Mouse (Mus musculus): ENCODE results near the gene Naa11. TPM values are rescaled to one million over a fixed set of nuclear protein-coding genes. Genes with fewer than 3 reads are reported as not detected.

The Naa11 gene
- polyA plus RNA-seq (2012; rRNA removed): 0.04 TPM in 1 of 2 replicates, not detected in the other

DNA sequence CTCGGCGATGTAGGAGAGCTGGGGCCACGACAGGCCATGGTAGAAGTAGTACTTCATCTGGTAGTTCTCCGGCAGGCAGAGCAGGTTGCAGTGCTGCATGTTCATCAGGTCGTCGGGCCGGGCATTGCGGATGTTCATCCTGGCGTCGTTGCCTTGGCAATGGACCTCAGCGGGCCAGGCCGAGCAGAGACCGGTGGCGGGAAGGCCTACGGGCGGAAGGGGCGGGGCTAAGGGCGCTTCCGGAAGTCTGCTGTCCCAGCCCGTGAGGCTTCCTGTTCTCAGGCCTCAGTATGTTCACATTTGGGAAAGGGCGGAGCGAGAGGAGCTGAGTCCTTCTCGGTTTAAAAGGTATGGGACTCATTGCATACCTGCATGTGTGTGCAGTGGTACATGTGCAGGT is at the start of gene Naa11:
Naa11 (minus strand) TSS at position 220 of the 400 bp plus-strand sequence.
- Histone ChIP-seq H3K4me3 (ENCODE audit: insufficient read depth, low read length) (no peak within 1 kb of the TSS), H3K27ac (ENCODE audit: insufficient read depth, low read length) (no peak within 1 kb of the TSS), H3K4me1 (ENCODE audit: control insufficient read depth, insufficient read depth, low read length) (peaks cover 2% of the 10 kb centered on the region)
- TF ChIP-seq CTCF (IDR thresholded peaks at IDR 0.05; ENCODE audit: extremely low read depth, insufficient read depth, low read length) (no peak), POLR2A (IDR thresholded peaks at IDR 0.05; ENCODE audit: extremely low read depth, insufficient read depth, low read length) (no peak)

DNA sequence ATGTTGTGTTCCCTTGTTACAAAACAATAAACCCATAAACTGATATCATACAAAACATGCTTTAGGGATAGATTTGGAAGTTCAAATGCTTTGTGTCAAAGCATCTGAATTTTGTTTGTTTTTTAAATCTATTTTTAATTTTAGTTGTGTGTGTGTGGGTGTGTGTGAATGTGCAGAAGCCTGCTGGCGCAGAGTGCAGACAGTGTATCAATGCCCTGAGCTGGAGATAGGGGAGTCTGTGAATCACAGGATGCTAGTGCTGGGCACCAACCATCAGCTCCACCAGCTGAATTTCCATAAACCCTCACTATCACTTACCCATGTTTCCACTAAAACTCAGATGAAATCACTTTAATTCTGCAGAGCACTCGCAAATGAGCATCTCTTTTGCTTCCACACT is 40.3 kb upstream of the Naa11 start:
- TF ChIP-seq CTCF (IDR thresholded peaks at IDR 0.05; ENCODE audit: extremely low read depth, insufficient read depth, low read length): no peak
- TF ChIP-seq POLR2A (IDR thresholded peaks at IDR 0.05; ENCODE audit: extremely low read depth, insufficient read depth, low read length): no peak
- Histone ChIP-seq H3K4me1 (ENCODE audit: control insufficient read depth, insufficient read depth, low read length) (no peaks in the 10 kb centered on the region), H3K27ac (ENCODE audit: insufficient read depth, low read length) (no peak overlapping the region), H3K4me3 (ENCODE audit: insufficient read depth, low read length) (no peak overlapping the region)

DNA sequence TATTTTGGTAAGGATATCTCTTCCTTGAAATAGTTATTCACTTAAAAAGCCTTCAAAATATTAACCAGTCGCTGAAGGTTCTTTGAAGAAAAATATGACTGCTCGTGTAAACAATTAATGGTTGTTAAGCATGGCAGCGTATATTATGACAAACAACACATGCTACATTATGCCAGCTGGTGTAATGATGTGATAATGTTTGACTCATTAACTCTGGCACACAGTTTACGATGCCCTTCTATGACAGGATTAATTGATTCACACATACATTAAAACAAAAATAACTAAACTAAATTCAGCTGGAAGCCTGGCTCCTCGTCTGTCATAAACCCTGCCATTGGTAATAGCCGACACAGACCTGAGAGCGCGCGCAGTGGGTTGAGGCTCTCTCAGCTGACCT is 37.8 kb upstream of the Naa11 start:
- no peak for TF ChIP-seq POLR2A (IDR thresholded peaks at IDR 0.05; ENCODE audit: extremely low read depth, insufficient read depth, low read length)
- no peak overlapping the region for H3K4me3 ChIP-seq (ENCODE audit: insufficient read depth, low read length)
- no peaks in the 10 kb centered on the region for H3K4me1 ChIP-seq (ENCODE audit: control insufficient read depth, insufficient read depth, low read length)
- H3K27ac ChIP-seq (ENCODE audit: insufficient read depth, low read length): no peak overlapping the region

DNA sequence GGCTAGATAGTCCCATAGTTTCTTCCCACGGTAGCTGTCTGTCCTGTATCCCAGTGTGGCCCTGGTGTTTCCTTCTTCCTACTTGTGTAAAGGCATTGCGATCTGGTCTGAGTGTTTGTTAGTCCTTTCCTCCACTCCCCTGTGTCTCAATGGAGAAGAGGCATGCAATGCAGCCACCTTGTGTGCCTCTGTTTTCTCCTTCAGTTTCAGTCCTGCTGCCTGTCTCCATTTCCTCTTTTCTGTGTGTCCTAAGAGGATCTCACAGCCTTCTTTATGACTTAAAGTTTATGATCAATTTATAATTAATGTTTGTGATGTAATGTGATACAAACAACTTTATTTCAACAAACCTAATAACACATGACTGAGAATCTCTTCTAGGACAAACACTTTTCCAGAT is 29.5 kb upstream of the Naa11 start:
- TF ChIP-seq POLR2A (IDR thresholded peaks at IDR 0.05; ENCODE audit: extremely low read depth, insufficient read depth, low read length) (no peak), CTCF (IDR thresholded peaks at IDR 0.05; ENCODE audit: extremely low read depth, insufficient read depth, low read length) (no peak)
- Histone ChIP-seq H3K27ac (ENCODE audit: insufficient read depth, low read length) (no peak overlapping the region), H3K4me1 (ENCODE audit: control insufficient read depth, insufficient read depth, low read length) (no peaks in the 10 kb centered on the region), H3K4me3 (ENCODE audit: insufficient read depth, low read length) (no peak overlapping the region)

DNA sequence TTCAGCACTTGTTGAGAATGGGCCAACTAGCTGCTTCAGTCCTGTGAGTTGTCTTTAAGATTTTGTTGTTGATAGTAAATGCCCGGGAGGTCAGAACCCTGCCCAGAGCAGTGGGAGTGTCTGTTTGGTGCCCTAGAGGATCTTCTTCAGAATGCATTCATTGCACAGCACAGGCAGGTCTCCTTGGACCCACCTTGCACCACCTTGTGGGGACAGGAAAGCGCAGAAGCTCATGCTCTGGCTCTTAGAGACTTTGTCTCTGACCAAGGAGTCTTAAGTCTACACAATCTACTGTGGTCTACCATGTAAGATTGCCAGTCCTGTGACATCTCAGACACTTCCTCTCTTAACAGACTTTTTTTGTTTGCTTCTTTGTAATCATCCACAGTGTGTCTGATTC is 25.0 kb upstream of the Naa11 start:
- TF ChIP-seq CTCF (IDR thresholded peaks at IDR 0.05; ENCODE audit: extremely low read depth, insufficient read depth, low read length) (no peak), POLR2A (IDR thresholded peaks at IDR 0.05; ENCODE audit: extremely low read depth, insufficient read depth, low read length) (no peak)
- H3K27ac ChIP-seq (ENCODE audit: insufficient read depth, low read length): no peak overlapping the region
- no peak overlapping the region for H3K4me3 ChIP-seq (ENCODE audit: insufficient read depth, low read length)
- H3K4me1 ChIP-seq (ENCODE audit: control insufficient read depth, insufficient read depth, low read length): 0 out of 2 replicates have a peak, but pooled peaks cover 2% of the 10 kb centered on the region

DNA sequence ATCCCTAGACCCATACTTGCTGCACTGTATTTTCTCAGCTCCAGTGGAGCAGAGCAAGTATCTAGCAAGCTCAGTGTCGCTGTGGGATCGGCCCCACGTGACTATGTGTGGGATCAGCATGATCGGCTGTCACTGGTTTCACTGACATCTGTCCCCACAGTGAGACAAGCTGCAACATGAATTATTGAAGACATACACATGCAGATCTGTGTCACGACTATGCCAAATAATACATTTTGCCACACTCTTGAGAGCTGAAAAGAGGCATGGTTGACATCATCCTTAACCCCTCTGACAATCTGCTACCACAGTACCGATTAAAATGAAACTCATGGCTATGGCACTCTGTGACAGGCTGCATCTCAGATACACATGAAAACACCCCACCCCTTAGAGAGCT is 23.7 kb upstream of the Naa11 start:
- Histone ChIP-seq H3K4me1 (ENCODE audit: control insufficient read depth, insufficient read depth, low read length) (0 out of 2 replicates have a peak, but pooled peaks cover 2% of the 10 kb centered on the region), H3K4me3 (ENCODE audit: insufficient read depth, low read length) (no peak overlapping the region), H3K27ac (ENCODE audit: insufficient read depth, low read length) (no peak overlapping the region)
- TF ChIP-seq CTCF (IDR thresholded peaks at IDR 0.05; ENCODE audit: extremely low read depth, insufficient read depth, low read length): no peak
- no peak for TF ChIP-seq POLR2A (IDR thresholded peaks at IDR 0.05; ENCODE audit: extremely low read depth, insufficient read depth, low read length)

DNA sequence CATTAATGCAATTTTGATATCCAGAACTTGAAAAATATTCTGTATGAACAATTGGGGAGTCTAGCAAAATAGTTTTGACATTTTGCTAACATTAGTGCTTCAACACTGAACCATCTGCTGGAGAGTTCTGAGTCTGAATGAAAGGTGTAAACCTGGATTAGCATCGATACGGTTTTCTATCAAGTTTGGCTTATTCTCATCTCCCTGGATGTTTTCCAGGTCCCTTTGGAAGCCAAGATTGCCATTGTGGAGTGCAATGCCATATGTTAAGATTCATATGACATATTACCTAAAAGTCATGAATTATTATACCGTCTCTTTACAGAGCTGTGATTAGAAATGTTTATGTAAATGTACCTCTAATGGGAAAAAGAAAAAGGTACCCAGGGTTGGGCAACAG is 21.5 kb upstream of the Naa11 start:
- H3K4me3 ChIP-seq (ENCODE audit: insufficient read depth, low read length): no peak overlapping the region
- TF ChIP-seq POLR2A (IDR thresholded peaks at IDR 0.05; ENCODE audit: extremely low read depth, insufficient read depth, low read length) (no peak), CTCF (IDR thresholded peaks at IDR 0.05; ENCODE audit: extremely low read depth, insufficient read depth, low read length) (no peak)
- 0 out of 2 replicates have a peak, but pooled peaks cover 2% of the 10 kb centered on the region for H3K4me1 ChIP-seq (ENCODE audit: control insufficient read depth, insufficient read depth, low read length)
- H3K27ac ChIP-seq (ENCODE audit: insufficient read depth, low read length): no peak overlapping the region

DNA sequence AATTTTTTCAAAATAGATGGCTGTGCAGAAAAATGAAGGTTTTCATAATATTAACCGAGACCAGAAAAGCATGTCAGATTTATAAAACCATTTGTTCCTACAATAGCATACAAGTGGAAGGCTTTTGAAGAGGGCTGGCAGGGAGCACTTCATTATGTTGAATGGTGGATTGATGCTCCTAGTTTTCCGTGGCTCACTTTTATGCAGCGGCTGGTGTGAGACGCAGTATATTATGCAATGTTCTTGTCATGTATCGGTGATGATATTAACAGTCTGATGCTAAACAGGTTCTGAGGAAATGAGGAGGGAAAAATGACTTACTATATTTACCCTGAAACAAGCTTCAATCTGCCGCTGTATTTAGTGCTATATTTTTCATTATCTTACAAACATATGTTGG is 18.0 kb upstream of the Naa11 start:
- Histone ChIP-seq H3K4me3 (ENCODE audit: insufficient read depth, low read length) (no peak overlapping the region), H3K27ac (ENCODE audit: insufficient read depth, low read length) (no peak overlapping the region), H3K4me1 (ENCODE audit: control insufficient read depth, insufficient read depth, low read length) (no peaks in the 10 kb centered on the region)
- TF ChIP-seq CTCF (IDR thresholded peaks at IDR 0.05; ENCODE audit: extremely low read depth, insufficient read depth, low read length) (no peak), POLR2A (IDR thresholded peaks at IDR 0.05; ENCODE audit: extremely low read depth, insufficient read depth, low read length) (no peak)

DNA sequence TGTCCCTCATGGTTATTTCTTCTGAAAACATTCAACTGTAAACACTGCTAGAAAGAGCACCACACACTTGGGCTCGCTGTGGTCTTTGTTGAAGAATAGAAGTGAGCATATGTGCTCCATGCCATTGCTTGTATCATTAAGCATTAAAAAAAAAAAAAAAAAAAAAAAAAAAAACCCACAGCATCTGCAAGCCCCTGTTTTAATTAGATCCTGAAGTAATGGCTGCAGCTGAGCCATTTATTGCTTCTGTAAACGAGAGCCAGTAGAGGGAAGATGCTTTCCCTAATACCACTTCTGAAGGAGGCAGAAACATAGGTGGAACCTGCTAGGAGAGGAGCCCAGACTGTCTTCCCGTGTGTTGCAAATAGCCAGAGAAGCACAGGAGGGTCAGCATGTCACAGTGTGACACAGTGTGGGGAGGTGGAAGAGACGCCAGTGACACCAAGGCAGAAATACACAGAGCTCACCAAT is 17.1 kb upstream of the Naa11 start:
- no peaks in the 10 kb centered on the region for H3K4me1 ChIP-seq (ENCODE audit: control insufficient read depth, insufficient read depth, low read length)
- H3K4me3 ChIP-seq (ENCODE audit: insufficient read depth, low read length): no peak overlapping the region
- H3K27ac ChIP-seq (ENCODE audit: insufficient read depth, low read length): no peak overlapping the region
- TF ChIP-seq CTCF (IDR thresholded peaks at IDR 0.05; ENCODE audit: extremely low read depth, insufficient read depth, low read length) (no peak), POLR2A (IDR thresholded peaks at IDR 0.05; ENCODE audit: extremely low read depth, insufficient read depth, low read length) (no peak)

DNA sequence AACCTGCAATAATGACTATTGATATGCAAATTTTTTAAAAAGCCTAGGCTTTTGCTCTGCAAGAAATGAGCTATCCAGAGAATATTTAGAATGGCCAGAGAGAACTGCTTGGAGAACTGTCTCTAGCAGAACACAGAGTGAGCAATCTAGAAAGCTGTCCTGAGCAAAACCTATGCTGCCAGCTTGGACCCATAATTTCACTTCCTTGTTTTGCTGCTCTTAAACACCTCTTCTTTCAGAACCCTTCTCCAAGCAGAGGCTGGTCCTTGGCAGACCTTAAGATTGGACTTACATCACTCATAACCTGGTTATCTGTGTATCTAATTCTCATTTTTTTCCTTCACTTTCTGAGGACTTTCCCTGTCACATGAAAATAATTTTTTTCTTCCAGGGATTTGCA is 8.9 kb upstream of the Naa11 start:
- TF ChIP-seq CTCF (IDR thresholded peaks at IDR 0.05; ENCODE audit: extremely low read depth, insufficient read depth, low read length) (no peak), POLR2A (IDR thresholded peaks at IDR 0.05; ENCODE audit: extremely low read depth, insufficient read depth, low read length) (no peak)
- Histone ChIP-seq H3K4me3 (ENCODE audit: insufficient read depth, low read length) (no peak overlapping the region), H3K4me1 (ENCODE audit: control insufficient read depth, insufficient read depth, low read length) (no peaks in the 10 kb centered on the region), H3K27ac (ENCODE audit: insufficient read depth, low read length) (no peak overlapping the region)

Data from cortical plate, adult 2 months (tissue).